In genomic region chr16:57396249-57396648, GRCm38 (mm10) we compare ENCODE assay signal across 21 mouse cellular contexts. TPM values are rescaled to one million over a fixed set of nuclear protein-coding genes. Genes with fewer than 3 reads are reported as not detected.
A peak's percentile ranks its signal among the peaks of the same experiment; 100 is the strongest.
DNase-seq lines count a peak whose midpoint lies in the region; ATAC-seq lines count a peak whose summit lies in the region.
"Had no signal": no experiment of that assay in that cellular context is flagged by ENCODE, and none has a peak within 500 bp of the region (broad histone marks: within the 10 kb centered on the region; RNA-seq: fewer than 3 reads in every experiment).

No protein-coding gene starts in this region.

- DNase-seq in monocyte, adult 2 months (ENCODE audit: low read depth in 1 of 2, low spot score in 2 of 2), result peak; percentile 20 to 44
- peak; percentile 14 for DNase-seq in R1 (ENCODE audit: low read depth, low spot score)
- DNase-seq in urinary bladder, adult 18-20 months (ENCODE audit: low spot score in 2 of 2), result no peak
- no peak for DNase-seq in urinary bladder, adult 2 months (ENCODE audit: low spot score)
- DNase-seq: adrenal gland, adult 2 months; cerebellum, adult 8-10 months; cerebellum, postnatal 36 days; embryo, embryonic 11 days; gastrocnemius, postnatal 36 days; heart, postnatal 14 days; left cerebral cortex, postnatal 4 days; liver, embryonic 13.5 days; lung, adult 18-20 months; lung, postnatal 10 days; thymus, postnatal 36 days had no signal

- ATAC-seq in monocyte, adult 5-6 weeks (replicated peaks; ENCODE audit: insufficient number of reproducible peaks, low FRiP score, low TSS enrichment, poor library complexity, severe bottlenecking), result no peak
- peak; percentile 69 for ATAC-seq in megakaryocyte, adult 5-6 weeks (ENCODE audit: poor library complexity, severe bottlenecking)
- ATAC-seq: activated CD4-positive, CD25-positive, alpha-beta regulatory T cell, adult 4 months; forebrain, embryonic 14.5 days; hindbrain, embryonic 16.5 days; midbrain, embryonic 16.5 days had no signal

RNA-seq across cellular contexts. Expression of gene Filip1l, which starts 43.4 kb away (rescaled TPM):
- total RNA-seq in monocyte, adult 5-6 weeks (2017), result 186 to 207 TPM (median 200 TPM) in 3 replicates
- 64.5 and 68.7 TPM in 2 replicates for total RNA-seq in megakaryocyte, adult 5-6 weeks (2015)
- total RNA-seq in megakaryocyte, adult 5-6 weeks (2017), result 36.3 and 45.5 TPM in 2 replicates
- polyA plus RNA-seq in urinary bladder, adult 2 months (2012; rRNA removed), result 57.1 and 66.5 TPM in 2 replicates

Comparison
In these comparisons a context has a peak if more than half of its experiments do, and no peak if none do; other contexts are left out.
1. DNase-seq: peak in monocyte, adult 2 months (2 of 2) and R1 (single experiment); none in urinary bladder, adult 18-20 months (0 of 2) and urinary bladder, adult 2 months (single experiment).